Mouse (Mus musculus): ENCODE results near the gene Akap2.

The Akap2 gene

DNA sequence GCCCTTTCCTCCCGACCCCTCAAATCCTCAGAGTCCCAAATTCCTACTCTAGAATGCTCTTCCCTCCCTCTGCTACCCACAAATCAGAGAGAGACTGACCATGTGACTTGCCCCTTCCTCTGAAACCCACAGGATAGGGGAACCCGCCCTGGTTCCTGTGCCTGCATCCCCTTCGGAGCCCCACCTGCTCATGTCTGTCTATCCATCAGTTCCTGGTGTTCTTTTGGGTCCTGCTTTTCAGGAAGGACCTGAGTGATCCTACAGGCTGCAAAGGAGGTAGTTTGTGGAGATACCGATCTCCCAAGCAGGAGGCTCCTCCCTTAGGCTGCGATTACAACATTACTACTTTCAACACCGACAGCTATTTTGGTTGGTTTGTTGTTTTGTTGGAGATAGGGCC lies 191.4 kb downstream of the Akap2 start:
- no peak for DNase-seq (ENCODE audit: low read depth, low spot score)

DNA sequence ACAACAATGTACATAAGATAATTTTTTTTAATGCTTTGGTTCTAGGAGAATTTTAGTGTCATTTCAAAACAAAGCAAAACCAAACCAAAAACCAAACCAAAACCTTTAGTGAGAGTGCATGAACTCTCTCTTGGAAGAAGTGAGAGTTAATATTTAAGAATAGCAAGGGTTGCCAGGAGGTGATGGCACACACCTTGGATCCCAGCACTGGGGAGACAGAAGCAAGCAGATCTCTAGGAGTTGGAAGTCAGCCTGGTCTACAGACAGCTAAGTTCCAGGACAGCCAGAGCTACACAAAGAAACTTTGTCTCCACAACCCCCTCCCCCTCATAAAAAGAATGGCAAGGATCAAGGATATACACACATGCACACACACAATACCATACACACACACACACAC lies 195.6 kb downstream of the Akap2 start:
- no peak for DNase-seq (ENCODE audit: low read depth, low spot score)

DNA sequence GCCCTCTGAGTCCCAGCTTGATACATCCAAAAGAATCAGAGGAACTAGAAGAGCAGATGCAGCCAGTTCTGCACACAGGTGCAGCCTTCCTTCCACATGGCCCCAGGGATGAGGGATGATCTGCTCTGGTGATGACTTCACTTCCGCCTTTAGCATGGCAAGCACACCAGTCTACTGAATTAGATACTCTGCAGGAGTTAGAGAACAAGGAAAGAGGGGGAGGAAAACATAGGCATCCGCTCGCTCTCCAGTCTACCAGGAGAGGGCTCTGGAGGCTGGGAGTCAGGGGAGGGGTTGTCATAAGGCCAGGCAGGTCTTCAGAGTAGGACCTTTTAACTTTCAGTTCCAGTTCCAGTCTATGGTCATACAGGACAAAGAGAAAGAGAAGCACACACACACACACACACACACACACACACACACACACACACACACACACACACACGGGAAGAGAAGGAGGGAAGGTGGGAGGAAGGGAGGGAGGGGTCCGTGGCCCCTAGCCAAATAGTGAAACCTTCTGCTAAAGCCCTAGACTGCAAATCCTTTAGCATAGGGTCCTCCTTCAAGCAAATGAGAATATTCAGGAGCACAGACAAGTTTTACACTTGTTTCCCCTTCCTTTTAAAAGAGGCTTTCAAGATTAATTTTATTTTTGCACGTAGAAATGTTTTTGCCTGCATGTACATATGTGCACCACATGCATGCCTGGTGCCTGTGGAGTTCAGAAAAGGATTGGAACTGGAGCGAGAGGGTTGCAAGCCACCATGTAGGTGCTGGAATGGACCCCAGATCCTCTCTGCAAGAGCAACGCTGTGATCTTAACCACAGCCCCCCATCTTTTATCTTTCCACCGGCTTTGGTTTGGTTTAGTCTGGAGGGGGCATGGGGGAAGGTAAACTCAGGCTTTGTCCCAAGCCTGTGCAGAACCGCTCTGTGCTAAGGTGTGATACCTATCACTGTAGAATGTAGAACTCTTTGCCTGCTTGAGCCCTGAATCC lies 197.0 kb downstream of the Akap2 start:
- no peak for DNase-seq (ENCODE audit: low read depth, low spot score)

DNA sequence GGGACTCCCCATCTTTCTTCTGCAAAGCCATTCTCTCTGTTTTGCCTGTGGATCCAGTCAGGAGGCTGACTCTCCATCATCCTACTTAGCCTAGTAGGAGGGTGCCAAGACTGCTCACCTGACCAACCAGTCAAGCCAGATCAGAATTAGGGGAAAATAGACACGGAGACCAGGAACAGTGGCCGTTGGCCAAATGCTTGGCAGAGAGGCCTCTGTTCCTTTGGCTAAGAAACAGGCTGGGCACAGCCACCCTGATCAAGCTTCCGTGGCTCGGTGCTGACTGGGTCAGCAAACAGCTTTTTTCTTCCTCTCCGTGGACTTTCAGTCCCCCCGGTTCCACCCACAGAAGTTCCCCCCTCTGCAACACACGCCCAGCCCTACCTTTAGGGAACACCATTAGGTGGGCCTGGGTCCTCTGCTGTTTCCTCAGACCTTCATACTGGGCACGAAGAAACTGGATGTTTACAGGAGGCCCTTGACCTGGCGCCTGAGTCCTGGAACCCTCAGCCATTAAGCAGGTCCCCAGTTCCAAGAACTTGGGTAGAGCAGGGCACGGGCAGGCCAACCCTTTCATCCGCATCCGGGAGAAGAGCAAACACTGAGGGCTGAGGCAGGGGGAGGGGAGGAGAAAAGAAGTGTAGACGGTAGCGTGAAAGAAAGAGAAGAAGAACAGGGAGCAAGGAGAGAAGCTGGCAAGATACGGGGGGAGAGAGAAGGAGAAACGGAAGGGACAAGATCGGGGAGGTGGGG lies 197.9 kb downstream of the Akap2 start:
- no peak for DNase-seq (ENCODE audit: low read depth, low spot score)

DNA sequence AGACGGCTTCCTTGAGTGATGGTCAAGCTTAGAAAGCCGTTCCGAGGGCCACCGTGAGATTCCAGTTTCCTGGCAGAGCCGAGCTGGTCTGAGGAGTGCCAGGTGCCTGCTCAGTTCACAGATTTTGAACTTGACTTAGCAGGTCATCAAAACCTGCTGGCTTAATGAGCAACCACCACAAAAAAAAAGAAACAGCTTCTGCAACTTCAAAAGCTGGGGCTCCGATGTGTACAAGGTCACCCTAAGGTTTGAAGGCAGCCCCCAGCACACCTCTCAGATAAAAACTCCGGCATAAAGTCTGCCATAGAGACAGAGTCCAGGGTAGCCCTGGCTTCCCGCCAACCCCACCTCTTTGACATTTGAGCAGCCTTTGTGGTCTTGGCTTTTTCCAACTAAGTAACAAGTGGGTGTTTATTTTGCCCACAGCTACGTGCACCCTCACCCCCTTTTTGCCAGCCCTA lies 198.8 kb downstream of the Akap2 start, which contains the start of gene D630039A03Rik:
Gene D630039A03Rik, minus strand, starts transcription at position 97 of the 461 bp plus-strand sequence.
- no peak for DNase-seq (ENCODE audit: low read depth, low spot score)

DNA sequence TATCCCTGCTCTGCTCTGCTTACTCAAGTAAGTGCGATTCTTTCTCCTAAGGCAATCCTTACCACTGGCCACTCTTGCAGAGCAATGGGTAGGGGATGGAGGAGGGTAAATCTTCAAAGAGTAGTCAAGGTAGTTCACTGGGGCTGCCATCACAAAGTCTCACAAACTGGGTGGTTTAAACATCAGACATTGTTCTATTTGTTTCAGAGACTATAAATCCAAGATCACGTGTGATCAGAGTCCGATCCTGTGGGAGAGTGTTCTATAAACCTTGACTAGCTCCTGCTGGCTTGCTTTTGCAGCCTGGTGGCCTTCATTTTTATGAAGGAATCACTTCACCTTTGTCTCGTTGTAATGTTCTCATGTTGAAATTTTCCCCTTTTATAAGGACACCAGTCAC lies 199.3 kb downstream of the Akap2 start:
- DNase-seq (ENCODE audit: low read depth, low spot score) = no peak

DNA sequence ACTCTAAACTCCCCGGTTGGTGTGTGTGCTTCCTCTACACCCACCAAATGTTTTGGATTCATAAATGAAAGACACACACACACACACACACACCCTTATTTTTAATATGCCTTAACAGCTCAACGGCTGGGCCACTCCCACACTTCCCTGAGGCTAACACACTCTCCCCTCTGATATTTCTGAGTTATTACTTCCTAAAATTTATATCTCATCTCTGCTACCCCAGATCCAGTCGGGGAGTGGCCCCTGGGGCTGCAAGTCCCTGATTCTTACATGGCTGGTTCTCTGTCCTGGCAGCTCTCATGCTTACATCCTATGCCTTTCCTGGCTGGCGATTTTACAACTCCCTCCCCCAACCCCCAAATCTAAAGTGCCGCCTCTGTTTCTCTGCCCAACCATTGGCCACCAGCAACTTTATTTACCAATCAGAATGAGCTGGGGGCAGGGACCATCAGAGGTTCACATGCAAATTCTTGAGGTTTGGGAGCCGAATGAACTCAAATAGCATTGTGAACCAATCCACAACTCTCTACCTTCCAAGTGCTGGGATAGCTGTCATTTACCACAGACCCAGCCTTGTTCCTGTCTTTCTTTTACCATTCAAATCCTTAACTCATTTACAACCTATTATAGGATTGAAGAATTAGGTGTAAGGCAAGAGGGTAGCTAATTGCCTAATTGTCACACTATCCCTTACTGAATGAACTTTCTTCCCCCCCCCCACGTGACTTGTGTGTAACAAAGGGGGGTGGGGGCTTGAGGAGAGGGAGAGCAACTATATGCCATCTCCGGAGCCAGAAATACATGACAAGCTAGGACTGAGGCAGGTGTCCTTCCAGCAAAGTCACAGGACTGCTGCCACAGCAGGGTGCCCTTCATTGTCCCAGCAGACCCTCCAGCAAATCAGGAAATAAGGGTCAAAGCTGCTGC lies 202.3 kb downstream of the Akap2 start:
- no peak for DNase-seq (ENCODE audit: low read depth, low spot score)

DNA sequence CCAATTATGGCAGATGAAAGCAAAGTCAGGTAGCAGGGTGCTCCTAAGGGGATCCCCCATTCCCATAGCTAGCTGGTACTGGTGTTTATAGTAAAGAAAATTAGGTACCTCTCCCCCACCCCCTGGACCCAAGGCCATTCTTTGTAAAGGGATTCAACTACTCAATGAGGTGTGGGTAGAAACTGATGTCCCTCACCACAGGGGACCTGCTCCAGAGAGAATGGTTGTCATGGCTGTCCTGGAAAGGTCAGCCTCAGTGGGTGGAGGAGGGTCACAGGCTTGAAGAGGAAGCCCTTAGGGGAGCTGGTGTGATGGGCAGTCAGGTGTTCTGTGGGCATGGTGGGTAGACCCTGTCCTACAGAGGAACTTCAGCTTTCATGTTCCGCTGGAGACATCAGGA lies 203.1 kb downstream of the Akap2 start:
- no peak for DNase-seq (ENCODE audit: low read depth, low spot score)

DNA sequence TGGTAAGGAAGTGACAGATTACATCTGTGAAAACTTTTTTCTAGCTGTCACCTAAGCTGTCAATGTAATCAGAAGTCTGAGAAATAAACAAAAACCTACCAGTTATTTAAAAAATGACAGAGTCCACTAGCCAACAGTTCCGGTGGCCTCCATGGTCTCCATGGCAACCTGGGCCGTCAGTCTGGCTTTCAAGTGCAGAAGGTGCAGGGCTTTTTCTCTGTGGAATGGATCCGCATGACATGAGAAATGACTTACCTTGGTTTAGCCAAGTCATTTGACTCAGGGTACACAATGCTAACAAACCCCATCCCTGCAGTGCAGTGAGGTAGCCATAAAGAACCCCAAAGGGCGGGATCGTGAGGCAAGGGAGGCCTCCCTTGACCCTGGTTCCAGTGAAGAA lies 204.7 kb downstream of the Akap2 start:
- DNase-seq (ENCODE audit: low read depth, low spot score) = no peak

DNA sequence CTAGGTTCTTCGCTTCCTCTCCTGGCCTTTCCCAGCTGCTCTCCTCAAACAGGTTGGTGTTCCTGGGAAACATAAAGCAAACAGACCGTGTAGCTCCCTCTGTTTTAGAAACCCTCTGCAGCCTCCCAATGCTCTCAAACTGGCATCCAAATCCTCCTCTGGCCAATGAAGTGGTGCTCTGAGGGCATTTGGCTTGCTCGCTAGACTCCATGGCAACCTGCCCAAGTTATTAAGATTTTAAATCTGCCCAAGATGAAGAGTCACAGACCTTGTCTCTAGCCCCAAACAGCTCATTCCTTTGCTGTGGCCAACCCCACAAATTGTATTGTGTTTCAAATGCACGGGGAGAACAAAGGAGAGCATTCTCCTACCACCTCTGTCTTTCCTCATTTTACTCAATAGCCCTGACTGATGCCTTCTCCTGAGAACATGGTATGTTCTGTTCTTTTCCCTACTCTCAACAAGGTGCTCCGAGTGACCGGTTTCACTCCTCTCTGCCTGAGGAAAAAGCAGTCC lies 207.2 kb downstream of the Akap2 start:
- no peak for DNase-seq (ENCODE audit: low read depth, low spot score)

DNA sequence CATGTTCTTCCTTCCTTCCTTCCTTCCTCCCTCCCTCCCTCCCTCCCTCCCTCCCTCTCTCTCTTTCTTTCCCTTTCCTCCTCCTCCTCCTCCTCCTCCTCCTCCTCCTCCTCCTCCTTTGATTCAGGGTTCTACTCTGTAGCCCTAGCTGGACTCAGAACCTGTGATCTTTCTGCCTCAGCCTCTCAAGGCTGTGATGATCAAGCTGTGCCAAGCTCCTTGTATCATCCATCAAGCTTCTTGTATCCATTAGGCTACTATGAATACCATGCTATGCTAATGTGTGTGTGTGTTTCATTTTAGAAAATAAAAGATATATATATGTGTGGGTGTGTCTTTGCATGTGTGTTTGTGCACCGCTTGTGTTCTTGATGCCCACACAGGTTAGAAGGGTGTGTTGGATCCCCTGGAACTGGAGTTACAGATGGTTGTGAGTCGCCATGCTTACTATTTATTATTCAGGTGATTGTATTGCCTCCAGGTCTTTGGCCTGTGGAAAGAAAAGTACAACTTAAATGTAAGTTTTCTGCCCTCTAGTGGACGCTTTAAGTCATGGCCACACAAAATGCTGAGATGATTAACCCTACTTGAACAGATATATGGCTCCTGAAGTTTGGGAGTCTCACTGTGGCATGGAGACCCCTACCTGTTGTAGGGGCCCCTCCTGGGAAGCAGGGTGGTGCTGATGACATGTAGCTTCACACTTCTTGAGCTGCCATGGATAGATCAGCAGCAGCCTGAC lies 210.2 kb downstream of the Akap2 start:
- DNase-seq (ENCODE audit: low read depth, low spot score) = no peak

DNA sequence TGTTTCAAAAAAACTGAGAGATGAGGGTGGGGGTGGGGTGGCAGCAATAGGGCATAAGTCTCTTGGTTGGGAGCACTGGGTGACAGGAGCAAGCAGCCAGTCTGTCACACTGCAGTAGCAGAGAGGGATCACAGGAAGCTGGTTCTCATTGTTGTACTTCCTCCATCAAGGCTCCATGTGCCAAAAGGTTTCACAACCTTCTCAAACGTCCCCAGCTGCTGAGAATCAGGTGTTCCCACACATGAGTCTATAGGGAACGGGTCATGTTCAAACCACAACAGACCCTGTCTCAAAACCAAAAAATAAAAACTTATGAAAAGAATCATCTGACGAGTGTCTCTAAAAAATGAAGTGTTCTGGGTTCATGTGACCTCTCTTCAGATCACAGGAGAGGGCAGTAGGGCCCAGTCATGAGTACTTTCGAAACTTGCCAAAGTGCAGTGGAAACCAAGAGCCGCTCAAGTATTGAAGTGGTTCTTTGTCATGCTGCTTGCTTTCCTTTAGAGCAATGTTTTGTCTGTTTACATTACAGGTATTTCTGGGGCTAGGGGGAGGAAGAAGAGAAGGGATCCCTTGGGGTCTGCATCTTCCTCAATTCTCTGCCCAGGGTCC lies 213.2 kb downstream of the Akap2 start:
- DNase-seq (ENCODE audit: low read depth, low spot score) = no peak

DNA sequence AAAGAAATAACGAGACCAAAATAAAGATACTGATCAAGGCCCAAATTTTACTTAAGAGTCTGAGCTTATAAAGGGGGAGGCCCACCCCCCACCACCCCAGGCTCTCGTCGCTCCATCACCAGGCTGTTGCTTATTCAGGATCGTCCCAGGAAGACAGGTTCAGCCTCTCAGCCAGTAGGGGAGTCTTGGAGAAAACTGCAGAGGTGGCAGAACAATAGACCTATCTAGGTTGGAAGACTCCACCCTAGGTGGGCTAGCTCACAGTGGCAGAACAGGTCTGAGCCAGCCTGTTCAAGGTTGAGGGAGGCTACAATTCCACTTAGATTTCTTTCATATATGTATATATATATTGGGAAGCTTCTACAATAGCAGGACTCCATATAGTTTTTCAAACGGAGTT lies 216.7 kb downstream of the Akap2 start:
- DNase-seq (ENCODE audit: low read depth, low spot score) = no peak

DNA sequence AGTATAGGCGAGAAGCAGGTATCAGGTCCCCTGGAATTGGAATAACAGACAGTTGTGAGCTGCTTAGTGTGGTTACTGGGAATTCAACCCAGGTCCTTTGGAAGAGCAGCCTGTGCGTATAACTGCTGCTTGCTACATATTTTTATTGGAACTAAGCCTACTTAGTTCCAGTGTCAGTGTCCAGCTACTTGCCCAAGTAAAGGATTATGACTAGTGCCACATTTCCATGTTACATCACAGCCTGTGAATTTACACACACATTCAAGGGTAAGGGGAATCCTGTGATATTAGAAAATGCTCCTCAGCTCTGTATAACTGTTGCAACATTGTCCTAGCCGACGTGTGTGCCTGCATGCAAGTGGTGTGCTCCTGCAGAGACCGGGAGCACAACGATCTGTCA lies 219.8 kb downstream of the Akap2 start:
- no peak for DNase-seq (ENCODE audit: low read depth, low spot score)

DNA sequence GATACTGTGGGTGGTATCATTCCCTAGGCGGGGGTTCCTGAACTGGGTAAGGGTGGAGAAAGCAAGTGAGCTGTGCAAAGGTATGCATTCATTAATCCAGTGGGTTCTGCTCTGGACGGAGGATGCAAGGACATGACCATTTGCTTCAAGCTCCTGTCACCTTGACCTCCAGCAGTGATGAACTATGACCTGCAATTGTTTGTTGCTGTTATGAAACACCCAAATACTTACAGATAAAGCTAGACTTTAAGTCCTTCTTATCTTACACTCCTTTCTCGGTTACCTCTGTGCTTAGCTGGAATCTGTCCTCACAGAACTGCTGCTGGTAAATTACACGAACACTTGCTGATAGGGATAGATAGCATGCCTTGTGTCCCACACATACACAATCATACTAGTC lies 223.2 kb downstream of the Akap2 start:
- no peak for DNase-seq (ENCODE audit: low read depth, low spot score)

DNA sequence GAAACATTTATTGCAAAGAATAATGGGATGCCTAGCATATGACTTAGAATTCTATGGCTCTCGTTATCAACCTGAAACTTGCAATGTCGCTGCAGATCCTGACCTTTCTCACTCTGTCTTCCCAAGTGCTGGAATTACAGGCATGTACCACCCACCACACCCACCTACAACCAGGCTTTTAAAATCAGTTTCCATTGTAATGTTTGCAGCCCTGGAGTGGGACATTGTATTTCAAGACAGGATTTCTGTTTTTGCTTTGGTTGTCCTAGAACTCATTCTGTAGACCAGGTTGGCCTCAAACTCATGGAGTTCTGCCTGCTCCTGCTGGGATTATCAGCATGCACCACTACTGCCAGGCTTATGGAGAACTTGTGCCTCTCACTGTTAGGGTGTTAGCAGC lies 225.4 kb downstream of the Akap2 start:
- DNase-seq (ENCODE audit: low read depth, low spot score) = no peak

All from brain, embryonic 18.5 days (tissue).